Mouse (Mus musculus) CH12.LX (cell line): ENCODE measurements around the gene Gsg1.

Experiments used
- CTCF ChIP-seq, 2 experiments: IDR thresholded peaks in 1 of 2; conservative IDR thresholded peaks in 1 of 2; 2 replicates each; pipeline ENCODE4 v1.5.1; 2011 to 2012; ENCODE audit warnings: low read depth in 2 of 2, low read length in 2 of 2, improper control_type of control experiment in 1 of 2, inconsistent platforms in 1 of 2, mild to moderate bottlenecking in 1 of 2, moderate library complexity in 1 of 2
- E2F4 ChIP-seq: IDR thresholded peaks from 2 replicates; pipeline ENCODE4 v1.6.1; 2011; ENCODE audit warnings: low read depth, low read length, improper control_type of control experiment; ENCODE audit not compliant: insufficient replicate concordance
- ELF1 ChIP-seq: IDR thresholded peaks from 2 replicates; pipeline ENCODE4 v1.6.1; 2014; ENCODE audit warnings: low read depth, mild to moderate bottlenecking, inconsistent platforms, low read length, improper control_type of control experiment
- EP300 ChIP-seq: IDR thresholded peaks from 2 replicates; pipeline ENCODE4 v1.6.1; 2011; ENCODE audit warnings: low read length, improper control_type of control experiment
- ETS1 ChIP-seq: conservative IDR thresholded peaks from 2 replicates; pipeline ENCODE4 v1.6.1; 2012; ENCODE audit warnings: low read depth, mild to moderate bottlenecking, inconsistent platforms, low read length, improper control_type of control experiment, moderate library complexity
- JUND ChIP-seq: conservative IDR thresholded peaks from 2 replicates; pipeline ENCODE4 v1.6.1; 2011; ENCODE audit warnings: low read depth, low read length, improper control_type of control experiment
- MYC ChIP-seq: IDR thresholded peaks from 2 replicates; pipeline ENCODE4 v1.6.1; 2011; ENCODE audit warnings: low read depth, mild to moderate bottlenecking, improper control_type of control experiment, low read length
- POLR2A ChIP-seq: IDR thresholded peaks from 2 replicates; pipeline ENCODE4 v1.6.1; 2011; ENCODE audit warnings: low read depth, mild to moderate bottlenecking, improper control_type of control experiment, low read length
- UBTF ChIP-seq: IDR thresholded peaks from 2 replicates; pipeline ENCODE4 v1.6.1; 2012; ENCODE audit warnings: low read depth, mild to moderate bottlenecking, inconsistent platforms, low read length, improper control_type of control experiment, moderate library complexity
- ZMIZ1 ChIP-seq: IDR thresholded peaks from 2 replicates; pipeline ENCODE4 v1.6.1; 2012; ENCODE audit warnings: low read depth, mild to moderate bottlenecking, inconsistent platforms, low read length, improper control_type of control experiment

- TF ChIP-seq CTCF (conservative IDR thresholded peaks at IDR 0.05 in 1 of 2, IDR thresholded peaks at IDR 0.05 in 1 of 2; ENCODE audit: low read depth in 2 of 2, low read length in 2 of 2) (0 out of 4 replicates have a peak, but pooled peaks of 1 of the 2 experiments have one; percentile 3), MYC (no peak), POLR2A (no peak), ZMIZ1 (no peak), UBTF (no peak), E2F4 (no peak), JUND (no peak), ELF1 (no peak), EP300 (no peak), ETS1 (no peak)
These were observed 51.5 kb downstream of the Gsg1 start for GRCm38 (mm10) chr6:135202668-135203067.
